20 mouse cellular contexts compared by ENCODE assay signal in the genomic region with DNA sequence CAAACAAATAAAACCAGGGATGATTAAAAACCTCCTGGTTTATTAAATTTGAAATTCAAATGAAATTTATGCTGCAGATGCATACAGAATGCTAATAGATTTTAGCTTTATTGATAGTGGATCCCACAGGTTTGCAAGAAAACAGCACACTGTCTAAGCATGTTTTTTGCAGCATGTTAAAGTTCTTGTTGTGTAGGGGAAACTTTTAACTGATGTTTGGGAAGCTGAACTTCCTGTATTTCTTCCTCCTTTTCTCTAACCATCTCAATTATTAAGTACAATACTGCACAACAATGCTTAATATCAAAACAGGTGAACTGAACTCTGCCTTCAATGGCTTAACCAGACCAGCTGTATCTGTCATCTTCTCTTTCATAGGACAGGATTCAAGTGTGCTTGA. TPM values are rescaled to one million over a fixed set of nuclear protein-coding genes. Genes with fewer than 3 reads are reported as not detected.
"Had no signal": no experiment of that assay in that cellular context is flagged by ENCODE, and none has a peak within 500 bp of the region (broad histone marks: within the 10 kb centered on the region; RNA-seq: fewer than 3 reads in every experiment).

No protein-coding gene starts in this region.

- ATAC-seq: liver, embryonic 12.5 days had no signal

- DNase-seq: kidney, postnatal 25 days; layer of hippocampus, adult 9-11 months; layer of hippocampus, postnatal 36 days; lung, embryonic 14.5 days; lung, postnatal 10 days; lung, postnatal 4 days; right cerebral cortex, postnatal 14 days; thymus, adult 2 months; thymus, postnatal 25 days had no signal

- H3K4me2 ChIP-seq: limb, embryonic 15.5 days; liver, embryonic 12.5 days; lung, embryonic 14.5 days; neural tube, embryonic 15.5 days; stomach, embryonic 15.5 days had no signal

- H3K4me3 ChIP-seq: limb, embryonic 15.5 days; liver, embryonic 12.5 days; myocyte; neural tube, embryonic 15.5 days; stomach, embryonic 15.5 days had no signal

- H3K36me3 ChIP-seq: limb, embryonic 15.5 days; liver, embryonic 12.5 days; midbrain, embryonic 12.5 days; neural tube, embryonic 15.5 days; stomach, embryonic 15.5 days had no signal

- H3K27ac ChIP-seq: limb, embryonic 15.5 days; liver, embryonic 12.5 days; midbrain, embryonic 12.5 days; neural tube, embryonic 15.5 days; stomach, embryonic 15.5 days had no signal

- H3K9ac ChIP-seq: limb, embryonic 15.5 days; liver, embryonic 12.5 days; lung, embryonic 14.5 days; midbrain, embryonic 12.5 days; neural tube, embryonic 15.5 days; stomach, embryonic 15.5 days had no signal

- H3K9me3 ChIP-seq: limb, embryonic 15.5 days; liver, embryonic 12.5 days; midbrain, embryonic 12.5 days; neural tube, embryonic 15.5 days; stomach, embryonic 15.5 days had no signal

RNA-seq across cellular contexts. Expression of gene Sp8, which starts 2.0 kb away (rescaled TPM):
- total RNA-seq: megakaryocyte, adult 5-6 weeks had no signal
- polyA plus RNA-seq: kidney, embryonic 16.5 days; liver, embryonic 16.5 days; lung, embryonic 14.5 days; spleen, adult 2 months; stomach, embryonic 15.5 days; testis, adult 2 months had no signal
